Mouse (Mus musculus) MEL (cell line): ENCODE results near the gene Srgap1.

Experiments
- CTCF ChIP-seq, 3 experiments: IDR thresholded peaks in 2 of 3; conservative IDR thresholded peaks in 1 of 3; 2 replicates each; pipeline ENCODE4 v1.5.1; 2011 to 2012; ENCODE audit warnings: low read length in 3 of 3, low read depth in 2 of 3, mild to moderate bottlenecking in 2 of 3, improper control_type of control experiment in 1 of 3, inconsistent platforms in 1 of 3, mixed read lengths in 1 of 3, moderate library complexity in 1 of 3; ENCODE audit not compliant: control insufficient read depth in 1 of 3, insufficient read depth in 1 of 3, poor library complexity in 1 of 3, severe bottlenecking in 1 of 3
- EP300 ChIP-seq, 2 experiments: IDR thresholded peaks; 2 replicates each; pipeline ENCODE4 v1.6.1; 2011; ENCODE audit warnings: improper control_type of control experiment in 2 of 2, low read length in 2 of 2, low read depth in 1 of 2, mild to moderate bottlenecking in 1 of 2
- KAT2A ChIP-seq: conservative IDR thresholded peaks from 2 replicates; pipeline ENCODE4 v1.6.1; 2012; ENCODE audit warnings: low read depth, low read length, improper control_type of control experiment, inconsistent platforms
- MAZ ChIP-seq: IDR thresholded peaks from 2 replicates; pipeline ENCODE4 v1.6.1; 2012; ENCODE audit warnings: low read depth, mild to moderate bottlenecking, inconsistent platforms, low read length, improper control_type of control experiment
- MEF2A ChIP-seq: IDR thresholded peaks from 2 replicates; pipeline ENCODE4 v1.6.1; 2014; ENCODE audit warnings: low read depth, mild to moderate bottlenecking, inconsistent platforms, low read length, improper control_type of control experiment; ENCODE audit not compliant: poor library complexity, insufficient replicate concordance, severe bottlenecking; ENCODE audit errors: extremely low read depth
- MXI1 ChIP-seq: IDR thresholded peaks from 2 replicates; pipeline ENCODE4 v1.6.1; 2011; ENCODE audit warnings: mild to moderate bottlenecking, low read depth, low read length, improper control_type of control experiment
- NELFE ChIP-seq: IDR thresholded peaks from 2 replicates; pipeline ENCODE4 v1.6.1; 2011; ENCODE audit warnings: low read depth, low read length, improper control_type of control experiment
- USF1 ChIP-seq: IDR thresholded peaks from 2 replicates; pipeline ENCODE4 v1.6.1; 2014; ENCODE audit warnings: low read depth, mild to moderate bottlenecking, inconsistent platforms, low read length, improper control_type of control experiment, moderate library complexity

DNA sequence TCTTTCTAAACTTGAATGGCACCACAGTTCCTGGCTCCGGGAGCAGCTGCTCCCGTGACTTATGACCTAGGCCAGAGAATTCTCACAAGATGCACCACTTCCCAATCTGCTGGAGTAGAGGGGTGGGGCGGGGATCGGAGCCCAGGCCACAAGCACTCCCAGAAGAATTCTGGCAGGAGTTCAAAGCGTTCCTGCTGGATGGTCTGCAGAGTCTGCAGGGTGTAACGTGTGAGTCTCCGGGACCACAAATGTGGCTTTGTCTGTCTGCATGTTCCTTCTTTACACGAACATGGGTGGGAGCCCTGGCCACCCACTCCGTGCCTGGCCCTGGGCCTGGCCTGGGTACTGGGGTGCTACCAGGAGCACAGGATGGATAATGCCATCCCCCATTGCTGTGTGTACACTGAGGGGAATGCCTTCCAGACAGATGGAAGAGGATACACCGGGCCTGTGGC lies 28.5 kb downstream of the Srgap1 start:
- TF ChIP-seq NELFE: no peak
- no peak for TF ChIP-seq EP300 (IDR thresholded peaks at IDR 0.05; ENCODE audit: low read depth in 1 of 2, low read length in 2 of 2)
- no peak for TF ChIP-seq CTCF (IDR thresholded peaks at IDR 0.05 in 2 of 3, conservative IDR thresholded peaks at IDR 0.05 in 1 of 3; ENCODE audit: control insufficient read depth in 1 of 3, insufficient read depth in 1 of 3, low read depth in 2 of 3, low read length in 3 of 3, poor library complexity in 1 of 3, severe bottlenecking in 1 of 3)
- no peak for TF ChIP-seq KAT2A
- TF ChIP-seq USF1: no peak
- no peak for TF ChIP-seq MEF2A
- no peak for TF ChIP-seq MXI1
- no peak for TF ChIP-seq MAZ
